Mouse (Mus musculus): Measurements from ENCODE around the gene Bcl9. TPM values are rescaled to one million over a fixed set of nuclear protein-coding genes. Genes with fewer than 3 reads are reported as not detected.

Gene Bcl9
- polyA plus RNA-seq (2012; rRNA removed) = 11.5 and 15.4 TPM in 2 replicates

DNA sequence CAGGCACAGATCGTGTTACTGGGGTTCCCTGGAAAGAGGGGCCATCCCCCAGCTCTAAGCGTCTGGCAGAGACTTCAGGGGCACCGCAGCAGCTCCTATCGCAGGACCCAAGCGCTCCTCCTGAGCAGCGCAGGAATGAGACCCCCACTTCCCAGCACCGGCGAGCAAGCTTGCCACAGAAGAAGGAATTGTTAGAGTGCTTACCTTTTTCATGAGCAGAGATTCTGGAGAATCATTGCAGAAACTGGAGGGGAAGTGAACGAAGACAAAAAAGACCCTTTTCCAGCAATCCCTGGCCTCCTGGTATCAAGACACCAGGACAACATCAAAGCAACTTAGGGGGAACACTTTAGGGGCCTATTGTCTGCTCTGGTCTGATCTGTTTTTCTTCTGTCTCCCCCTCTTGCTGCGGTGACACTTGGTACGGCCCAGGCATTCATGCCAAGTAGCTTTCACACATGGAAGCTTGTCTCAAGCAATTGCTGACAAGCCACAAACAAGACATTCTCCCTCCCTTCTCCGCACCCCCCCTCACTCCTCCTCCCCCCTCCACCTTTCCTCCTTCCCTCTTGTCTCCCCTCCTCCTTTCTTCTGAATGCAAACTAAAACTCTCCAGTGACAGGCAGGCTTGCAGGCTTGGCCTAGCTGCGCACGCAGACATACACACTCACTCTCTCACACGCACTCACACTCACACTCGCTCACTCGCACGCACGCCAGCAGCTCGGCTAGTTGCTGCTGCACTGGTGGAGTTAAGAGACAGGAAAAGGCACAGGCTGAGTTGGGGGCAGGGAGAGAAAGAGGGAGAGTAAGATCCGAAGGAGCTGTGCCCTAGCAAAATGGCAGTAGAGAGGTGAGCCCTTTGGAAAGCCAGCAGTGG, at the start of gene Bcl9:
Gene Bcl9, minus strand, starts transcription at position 365 of the 880 bp plus-strand sequence.
- TF ChIP-seq CTCF (IDR thresholded peaks at IDR 0.05; ENCODE audit: insufficient read depth, low read length) = no peak
- TF ChIP-seq POLR2A (IDR thresholded peaks at IDR 0.05; ENCODE audit: borderline replicate concordance, extremely low read depth, low read depth, low read length) = peak; percentile 54; the same call in 1 of the 2 replicates
- WGBS = 0% methylated on average over 21 of the region's 21 CpGs
- peak within 1 kb of the TSS; percentile 92 for H3K4me3 ChIP-seq (replicated peaks; ENCODE audit: extremely low read depth, low read depth, low read length)
- peak; percentile 76 for DNase-seq
- H3K4me1 ChIP-seq (ENCODE audit: control insufficient read depth, insufficient read depth, low read length) = no peaks in the 10 kb centered on the region

GRCm38 (mm10) chr3:97339193-97339576, 41.5 kb upstream of the Bcl9 start:
- WGBS = 64% methylated on average over 5 of the region's 5 CpGs
- no peak for DNase-seq

GRCm38 (mm10) chr3:97338522-97339192, 40.9 kb upstream of the Bcl9 start:
- WGBS = 24% methylated on average over 13 of the region's 13 CpGs
- TF ChIP-seq POLR2A (IDR thresholded peaks at IDR 0.05; ENCODE audit: borderline replicate concordance, extremely low read depth, low read depth, low read length) (no peak), CTCF (IDR thresholded peaks at IDR 0.05; ENCODE audit: insufficient read depth, low read length) (peak; percentile 96)
- no peaks in the 10 kb centered on the region for H3K4me1 ChIP-seq (ENCODE audit: control insufficient read depth, insufficient read depth, low read length)
- no peak overlapping the region for H3K4me3 ChIP-seq (replicated peaks; ENCODE audit: extremely low read depth, low read depth, low read length)
- DNase-seq = peak; percentile 83

More at GRCm38 (mm10) chr3:97339193-97339576, 41.5 kb upstream of the Bcl9 start:
- no peak overlapping the region for H3K4me3 ChIP-seq (replicated peaks; ENCODE audit: extremely low read depth, low read depth, low read length)
- TF ChIP-seq CTCF (IDR thresholded peaks at IDR 0.05; ENCODE audit: insufficient read depth, low read length) (no peak), POLR2A (IDR thresholded peaks at IDR 0.05; ENCODE audit: borderline replicate concordance, extremely low read depth, low read depth, low read length) (no peak)
- H3K4me1 ChIP-seq (ENCODE audit: control insufficient read depth, insufficient read depth, low read length) = no peaks in the 10 kb centered on the region

GRCm38 (mm10) chr3:97337306-97337705, 39.6 kb upstream of the Bcl9 start:
- TF ChIP-seq POLR2A (IDR thresholded peaks at IDR 0.05; ENCODE audit: borderline replicate concordance, extremely low read depth, low read depth, low read length) = no peak
- TF ChIP-seq CTCF (IDR thresholded peaks at IDR 0.05; ENCODE audit: insufficient read depth, low read length) = no peak
- H3K4me1 ChIP-seq (ENCODE audit: control insufficient read depth, insufficient read depth, low read length) = no peaks in the 10 kb centered on the region
- no peak overlapping the region for H3K4me3 ChIP-seq (replicated peaks; ENCODE audit: extremely low read depth, low read depth, low read length)
- DNase-seq = no peak
- 27% methylated on average over 11 of the region's 11 CpGs for WGBS

GRCm38 (mm10) chr3:97336331-97336730, 38.6 kb upstream of the Bcl9 start:
- DNase-seq = no peak
- Histone ChIP-seq H3K4me1 (ENCODE audit: control insufficient read depth, insufficient read depth, low read length) (no peaks in the 10 kb centered on the region), H3K4me3 (replicated peaks; ENCODE audit: extremely low read depth, low read depth, low read length) (no peak overlapping the region)
- 76% methylated on average over 4 of the region's 4 CpGs for WGBS
- TF ChIP-seq CTCF (IDR thresholded peaks at IDR 0.05; ENCODE audit: insufficient read depth, low read length) = no peak
- TF ChIP-seq POLR2A (IDR thresholded peaks at IDR 0.05; ENCODE audit: borderline replicate concordance, extremely low read depth, low read depth, low read length) = no peak

GRCm38 (mm10) chr3:97334618-97335017, 36.9 kb upstream of the Bcl9 start:
- 52% methylated on average over 9 of the region's 9 CpGs for WGBS
- H3K4me3 ChIP-seq (replicated peaks; ENCODE audit: extremely low read depth, low read depth, low read length) = no peak overlapping the region
- TF ChIP-seq CTCF (IDR thresholded peaks at IDR 0.05; ENCODE audit: insufficient read depth, low read length) (no peak), POLR2A (IDR thresholded peaks at IDR 0.05; ENCODE audit: borderline replicate concordance, extremely low read depth, low read depth, low read length) (no peak)
- DNase-seq = no peak
- H3K4me1 ChIP-seq (ENCODE audit: control insufficient read depth, insufficient read depth, low read length) = no peaks in the 10 kb centered on the region

- WGBS = 74% methylated on average over 12 of the region's 12 CpGs
- TF ChIP-seq POLR2A (IDR thresholded peaks at IDR 0.05; ENCODE audit: borderline replicate concordance, extremely low read depth, low read depth, low read length) (no peak), CTCF (IDR thresholded peaks at IDR 0.05; ENCODE audit: insufficient read depth, low read length) (0 out of 2 replicates have a peak, but pooled peaks have one; percentile 3)
- DNase-seq = no peak
- Histone ChIP-seq H3K4me1 (ENCODE audit: control insufficient read depth, insufficient read depth, low read length) (no peaks in the 10 kb centered on the region), H3K4me3 (replicated peaks; ENCODE audit: extremely low read depth, low read depth, low read length) (no peak overlapping the region)
Measured at GRCm38 (mm10) chr3:97332172-97332571, 34.5 kb upstream of the Bcl9 start.

DNA sequence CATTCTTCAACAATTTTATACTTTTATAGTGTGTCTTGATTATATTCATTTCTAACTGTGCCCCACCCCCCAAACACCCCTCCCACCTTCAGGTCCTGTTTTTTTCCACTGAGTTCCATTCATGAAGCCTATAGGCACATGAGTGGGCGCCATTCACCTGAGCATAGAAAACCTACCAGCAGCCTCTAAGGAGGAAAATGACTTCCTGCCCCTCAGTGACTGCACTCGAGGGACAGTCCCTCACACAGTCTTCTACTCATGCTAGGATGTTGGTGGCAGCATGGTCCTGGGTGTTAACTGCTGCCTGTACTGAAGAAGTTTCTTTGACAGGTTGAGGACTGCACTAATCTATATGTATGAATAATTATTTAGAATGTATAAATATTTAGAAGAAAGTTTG, 30.1 kb upstream of the Bcl9 start:
- 84% methylated on average over 2 of the region's 2 CpGs for WGBS
- no peak for TF ChIP-seq CTCF (IDR thresholded peaks at IDR 0.05; ENCODE audit: insufficient read depth, low read length)
- TF ChIP-seq POLR2A (IDR thresholded peaks at IDR 0.05; ENCODE audit: borderline replicate concordance, extremely low read depth, low read depth, low read length) = no peak
- H3K4me3 ChIP-seq (replicated peaks; ENCODE audit: extremely low read depth, low read depth, low read length) = no peak overlapping the region
- DNase-seq = no peak
- H3K4me1 ChIP-seq (ENCODE audit: control insufficient read depth, insufficient read depth, low read length) = no peaks in the 10 kb centered on the region

DNA sequence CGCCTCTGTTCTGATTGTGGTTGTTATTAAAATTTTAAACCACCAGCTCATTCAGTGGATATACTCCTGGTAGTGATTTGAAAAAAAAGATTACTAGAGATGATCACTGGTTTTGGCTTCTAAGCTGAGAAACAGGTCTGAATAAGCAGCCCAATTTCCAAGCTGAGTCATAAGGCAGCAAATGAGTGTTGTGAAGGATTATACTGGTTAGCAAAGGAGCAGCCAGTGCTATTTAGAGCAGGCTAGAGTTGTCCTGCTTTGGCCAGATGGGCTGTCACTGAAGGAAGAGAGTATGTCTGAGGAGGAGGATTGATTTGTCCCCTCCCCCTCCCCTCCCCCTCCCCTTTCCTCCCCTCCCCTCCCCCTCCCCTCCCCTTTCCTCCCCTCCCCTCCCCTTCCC, 29.6 kb upstream of the Bcl9 start:
- TF ChIP-seq POLR2A (IDR thresholded peaks at IDR 0.05; ENCODE audit: borderline replicate concordance, extremely low read depth, low read depth, low read length) = no peak
- TF ChIP-seq CTCF (IDR thresholded peaks at IDR 0.05; ENCODE audit: insufficient read depth, low read length) = no peak
- 95% methylated on average over 1 of the region's 1 CpGs for WGBS

More for the DNA sequence above, 29.6 kb upstream of the Bcl9 start:
- H3K4me1 ChIP-seq (ENCODE audit: control insufficient read depth, insufficient read depth, low read length) = no peaks in the 10 kb centered on the region
- no peak overlapping the region for H3K4me3 ChIP-seq (replicated peaks; ENCODE audit: extremely low read depth, low read depth, low read length)
- DNase-seq = no peak
